8 mouse cellular contexts compared by ENCODE assay signal in the genomic region with DNA sequence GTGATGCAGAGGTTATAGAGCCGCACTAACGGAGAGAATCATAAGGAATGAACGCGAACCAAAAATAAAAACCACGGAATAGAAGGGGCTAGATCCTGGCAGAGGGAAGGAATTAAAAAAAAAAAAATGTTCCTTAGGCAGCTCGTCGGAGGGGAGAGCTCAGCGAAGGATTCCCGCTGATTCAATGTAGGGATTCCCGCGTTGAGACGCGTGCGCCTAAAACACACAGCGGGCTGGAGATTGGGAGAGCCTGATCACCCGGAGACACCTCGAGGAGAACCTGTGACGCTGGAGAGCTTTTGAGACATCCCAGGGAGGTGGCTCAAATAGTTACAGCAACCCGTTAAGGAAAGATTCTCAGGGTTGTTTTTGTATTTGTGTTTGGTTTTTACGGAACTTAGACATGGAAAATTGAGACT. TPM values are rescaled to one million over a fixed set of nuclear protein-coding genes. Genes with fewer than 3 reads are reported as not detected.
DNase-seq lines count a peak whose midpoint lies in the region; ATAC-seq and TF ChIP-seq lines count a peak whose summit lies in the region.

No protein-coding gene starts in this region.

- no peak for DNase-seq in lung, adult 2 months
- peak; percentile 62 for DNase-seq in cerebellum, adult 9-11 months
- DNase-seq in retina, embryonic 14.5 days (ENCODE audit: low spot score), result peak; percentile 75
- DNase-seq in lung, postnatal 14 days, result no peak
- DNase-seq in thymus, postnatal 0 days (ENCODE audit: low spot score), result no peak

- WGBS in lung, embryonic 16.5 days, result under 1% methylated on average over 20 of the region's 20 CpGs
- WGBS in lung, adult 2 months, result 4% methylated on average over 20 of the region's 20 CpGs
- WGBS in forebrain, embryonic 16.5 days, result under 1% methylated on average over 20 of the region's 20 CpGs
- WGBS in limb, embryonic 15.5 days, result under 1% methylated on average over 20 of the region's 20 CpGs

- H3K27me3 ChIP-seq in lung, embryonic 16.5 days (ENCODE audit: control insufficient read depth, insufficient read depth, low read depth, low read length), result no peaks in the 10 kb centered on the region; the same call in none of the 2 replicates
- H3K27me3 ChIP-seq in forebrain, embryonic 16.5 days (replicated peaks; ENCODE audit: control insufficient read depth, insufficient read depth, low read length), result peaks cover 8% of the 10 kb centered on the region
- peaks cover 20% of the 10 kb centered on the region for H3K27me3 ChIP-seq in limb, embryonic 15.5 days

- no peak overlapping the region for H3K27ac ChIP-seq in lung, embryonic 16.5 days (ENCODE audit: low read length)
- H3K27ac ChIP-seq in forebrain, embryonic 16.5 days (ENCODE audit: low read length), result no peak overlapping the region
- H3K27ac ChIP-seq in limb, embryonic 15.5 days, result no peak overlapping the region

- H3K4me3 ChIP-seq in lung, embryonic 16.5 days (ENCODE audit: low read length), result peak overlapping the region; percentile 42
- no peak overlapping the region for H3K4me3 ChIP-seq in lung, adult 2 months (replicated peaks; ENCODE audit: extremely low read depth, low read depth, low read length)
- H3K4me3 ChIP-seq in forebrain, embryonic 16.5 days (replicated peaks; ENCODE audit: low read length), result peak overlapping the region; percentile 51
- peak overlapping the region; percentile 32 for H3K4me3 ChIP-seq in limb, embryonic 15.5 days

- no peak for TF ChIP-seq CTCF in lung, adult 2 months (IDR thresholded peaks at IDR 0.05; ENCODE audit: insufficient read depth, low read length)

- no peak for TF ChIP-seq POLR2A in lung, adult 2 months (IDR thresholded peaks at IDR 0.05; ENCODE audit: borderline replicate concordance, extremely low read depth, low read depth, low read length)

- H3K9ac ChIP-seq in lung, embryonic 16.5 days (ENCODE audit: low read length), result no peak overlapping the region
- H3K9ac ChIP-seq in forebrain, embryonic 16.5 days (replicated peaks; ENCODE audit: low read depth, low read length), result peak overlapping the region; percentile 48
- 0 out of 2 replicates have a peak overlapping the region, but pooled peaks have one; percentile 2 for H3K9ac ChIP-seq in limb, embryonic 15.5 days

- ATAC-seq in lung, embryonic 16.5 days (ENCODE audit: low read depth), result no peak
- peak; percentile 47 for ATAC-seq in forebrain, embryonic 16.5 days
- ATAC-seq in limb, embryonic 15.5 days (ENCODE audit: insufficient number of reproducible peaks, low FRiP score, low TSS enrichment, low read depth), result no peak

- no peaks in the 10 kb centered on the region for H3K36me3 ChIP-seq in lung, embryonic 16.5 days (ENCODE audit: control insufficient read depth, insufficient read depth, low read length)
- H3K36me3 ChIP-seq in forebrain, embryonic 16.5 days (ENCODE audit: control insufficient read depth, insufficient read depth), result no peaks in the 10 kb centered on the region
- no peaks in the 10 kb centered on the region for H3K36me3 ChIP-seq in limb, embryonic 15.5 days

- peak overlapping the region; percentile 63 for H3K4me2 ChIP-seq in lung, embryonic 16.5 days (ENCODE audit: low read depth, low read length)
- peak overlapping the region; percentile 68 for H3K4me2 ChIP-seq in forebrain, embryonic 16.5 days (ENCODE audit: low read length)
- H3K4me2 ChIP-seq in limb, embryonic 15.5 days, result peak overlapping the region; percentile 48

- no peaks in the 10 kb centered on the region for H3K9me3 ChIP-seq in lung, embryonic 16.5 days (ENCODE audit: control insufficient read depth, low read length)
- H3K9me3 ChIP-seq in forebrain, embryonic 16.5 days (ENCODE audit: control insufficient read depth, low read length), result no peaks in the 10 kb centered on the region
- H3K9me3 ChIP-seq in limb, embryonic 15.5 days, result no peaks in the 10 kb centered on the region

- peaks cover 8% of the 10 kb centered on the region; the same call in 1 of the 2 replicates for H3K4me1 ChIP-seq in lung, embryonic 16.5 days (replicated peaks; ENCODE audit: control insufficient read depth, insufficient read depth, low read length)
- H3K4me1 ChIP-seq in lung, adult 2 months (ENCODE audit: control insufficient read depth, insufficient read depth, low read length), result no peaks in the 10 kb centered on the region; the same call in 1 of the 2 replicates
- H3K4me1 ChIP-seq in forebrain, embryonic 16.5 days (replicated peaks; ENCODE audit: control insufficient read depth, insufficient read depth, low read length), result peaks cover 7% of the 10 kb centered on the region
- peaks cover 11% of the 10 kb centered on the region; the same call in 1 of the 2 replicates for H3K4me1 ChIP-seq in limb, embryonic 15.5 days

RNA-seq across cellular contexts. Expression of gene Abt1, which starts 11.4 kb away (rescaled TPM):
- 11.8 and 12.3 TPM in 2 replicates for polyA plus RNA-seq in lung, embryonic 16.5 days (2015; fragmentation: Nextera tagmentation; extraction: Ambion mirVana)
- polyA plus RNA-seq in lung, adult 2 months (2012; rRNA removed), result 2.7 and 3.3 TPM in 2 replicates
- polyA plus RNA-seq in forebrain, embryonic 16.5 days (2015; fragmentation: Nextera tagmentation; extraction: Ambion mirVana), result 12.7 and 13.0 TPM in 2 replicates
- 11.9 and 13.9 TPM in 2 replicates for polyA plus RNA-seq in limb, embryonic 15.5 days (2015; fragmentation: Nextera tagmentation; extraction: Ambion mirVana)
- 13.8 and 15.1 TPM in 2 replicates for polyA plus RNA-seq in thymus, postnatal 0 days (2015; fragmentation: Nextera tagmentation; extraction: Ambion mirVana)

RNA-seq across cellular contexts. Expression of gene Zfp322a, which starts 43.2 kb away (rescaled TPM):
- 56.0 and 56.3 TPM in 2 replicates for polyA plus RNA-seq in lung, embryonic 16.5 days (2015; fragmentation: Nextera tagmentation; extraction: Ambion mirVana)
- polyA plus RNA-seq in lung, adult 2 months (2012; rRNA removed), result 1.4 and 2.4 TPM in 2 replicates
- 62.5 and 72.6 TPM in 2 replicates for polyA plus RNA-seq in forebrain, embryonic 16.5 days (2015; fragmentation: Nextera tagmentation; extraction: Ambion mirVana)
- 42.4 and 44.2 TPM in 2 replicates for polyA plus RNA-seq in limb, embryonic 15.5 days (2015; fragmentation: Nextera tagmentation; extraction: Ambion mirVana)
- 33.0 and 34.5 TPM in 2 replicates for polyA plus RNA-seq in thymus, postnatal 0 days (2015; fragmentation: Nextera tagmentation; extraction: Ambion mirVana)

RNA-seq across cellular contexts. Expression of gene Btn1a1, which starts 53.5 kb away (rescaled TPM):
- polyA plus RNA-seq in lung, embryonic 16.5 days (2015; fragmentation: Nextera tagmentation; extraction: Ambion mirVana), result 0.06 and 0.10 TPM in 2 replicates
- polyA plus RNA-seq in lung, adult 2 months (2012; rRNA removed), result not detected in 2 replicates
- 0.06 and 0.22 TPM in 2 replicates for polyA plus RNA-seq in forebrain, embryonic 16.5 days (2015; fragmentation: Nextera tagmentation; extraction: Ambion mirVana)
- 0.18 and 0.22 TPM in 2 replicates for polyA plus RNA-seq in limb, embryonic 15.5 days (2015; fragmentation: Nextera tagmentation; extraction: Ambion mirVana)
- polyA plus RNA-seq in thymus, postnatal 0 days (2015; fragmentation: Nextera tagmentation; extraction: Ambion mirVana), result 0.17 and 0.27 TPM in 2 replicates

Comparison
In these comparisons a context has a peak if more than half of its experiments do, and no peak if none do; other contexts are left out.
1. DNase-seq: peak in cerebellum, adult 9-11 months (single experiment) and retina, embryonic 14.5 days (single experiment); none in lung, adult 2 months (single experiment), lung, postnatal 14 days (single experiment) and thymus, postnatal 0 days (single experiment).
2. Peak in every context shown above with its lines, with median percentiles within 50 percentile points of each other: H3K4me2 ChIP-seq.